Mouse (Mus musculus): ENCODE measurements at regions not wholly inside any gene's neighbourhood (a gene's known extent, or its start where the extent isn't known, plus 50 kb on each side); places are given as distances from the start of the nearest gene placed in this dataset.

GRCm38 (mm10) chr13:79886361-79886760 lies 996.8 kb upstream of the Arrdc3 start:
- no peaks in the 10 kb centered on the region for H3K4me1 ChIP-seq (ENCODE audit: control insufficient read depth, insufficient read depth, low read length)
- 93% methylated on average over 1 of the region's 1 CpGs for WGBS
- no peak overlapping the region for H3K27ac ChIP-seq (ENCODE audit: low read depth, low read length)
- no peak overlapping the region for H3K4me2 ChIP-seq (ENCODE audit: low read depth, low read length)
- no peak for ATAC-seq (ENCODE audit: low read depth)
- no peak overlapping the region for H3K9ac ChIP-seq (replicated peaks; ENCODE audit: low read depth, low read length)
- H3K36me3 ChIP-seq (ENCODE audit: control insufficient read depth, insufficient read depth, low read length): no peaks in the 10 kb centered on the region
- no peaks in the 10 kb centered on the region for H3K27me3 ChIP-seq (ENCODE audit: control insufficient read depth, insufficient read depth, low read length)
- no peaks in the 10 kb centered on the region for H3K9me3 ChIP-seq (ENCODE audit: control insufficient read depth, low read length)
- H3K4me3 ChIP-seq (ENCODE audit: low read depth, low read length): no peak overlapping the region
